Mouse (Mus musculus) ovary, postnatal 14 days (tissue): Measurements from ENCODE around the gene Akap12.

Source experiments
- DNase-seq: peaks from one replicate; pipeline ENCODE4 v3.0.0; 2022; ENCODE audit warnings: low spot score

Gene Akap12

GRCm38 (mm10) chr10:4356640-4357039, 90.5 kb downstream of the Akap12 start:
- DNase-seq: no peak

GRCm38 (mm10) chr10:4357435-4357834, 91.3 kb downstream of the Akap12 start:
- DNase-seq: no peak

- DNase-seq: no peak
Measured at GRCm38 (mm10) chr10:4364618-4365017, 98.4 kb downstream of the Akap12 start.

GRCm38 (mm10) chr10:4370105-4370504, 103.9 kb downstream of the Akap12 start:
- no peak for DNase-seq

GRCm38 (mm10) chr10:4372011-4372410, 105.8 kb downstream of the Akap12 start:
- peak; percentile 29 for DNase-seq

- DNase-seq: no peak
Measured at GRCm38 (mm10) chr10:4373558-4373957, 107.4 kb downstream of the Akap12 start.

- DNase-seq: no peak
Measured at GRCm38 (mm10) chr10:4374239-4374638, 108.1 kb downstream of the Akap12 start.

- DNase-seq: no peak
Measured at GRCm38 (mm10) chr10:4374734-4375133, 108.6 kb downstream of the Akap12 start.

- DNase-seq: no peak
Measured at GRCm38 (mm10) chr10:4375267-4375666, 109.1 kb downstream of the Akap12 start.

- no peak for DNase-seq
Measured at GRCm38 (mm10) chr10:4376461-4376860, 110.3 kb downstream of the Akap12 start.

GRCm38 (mm10) chr10:4376931-4377330, 110.8 kb downstream of the Akap12 start:
- no peak for DNase-seq

GRCm38 (mm10) chr10:4380748-4381147, 114.6 kb downstream of the Akap12 start:
- DNase-seq: no peak

- DNase-seq: no peak
Measured at GRCm38 (mm10) chr10:4384244-4384643, 118.1 kb downstream of the Akap12 start.

GRCm38 (mm10) chr10:4386609-4387591, 120.7 kb downstream of the Akap12 start:
- DNase-seq: peak; percentile 88

- peak; percentile 34 for DNase-seq
Measured at GRCm38 (mm10) chr10:4387701-4388383, 121.7 kb downstream of the Akap12 start, which contains the start of gene Zbtb2. Gene Zbtb2, minus strand, starts transcription at chr10:4388108.

- peak; percentile 16 for DNase-seq
Measured at GRCm38 (mm10) chr10:4388384-4388745, 122.2 kb downstream of the Akap12 start.

- DNase-seq: no peak
Measured at GRCm38 (mm10) chr10:4389036-4389435, 122.9 kb downstream of the Akap12 start.

GRCm38 (mm10) chr10:4389461-4390112, 123.4 kb downstream of the Akap12 start:
- no peak for DNase-seq

- no peak for DNase-seq
Measured at GRCm38 (mm10) chr10:4390550-4390949, 124.4 kb downstream of the Akap12 start.

GRCm38 (mm10) chr10:4391076-4391475, 124.9 kb downstream of the Akap12 start:
- no peak for DNase-seq

- no peak for DNase-seq
Measured at GRCm38 (mm10) chr10:4391851-4392250, 125.7 kb downstream of the Akap12 start.

- no peak for DNase-seq
Measured at GRCm38 (mm10) chr10:4395321-4395720, 129.1 kb downstream of the Akap12 start.
